Mouse (Mus musculus) heart, adult 2 months (tissue): ENCODE data around the gene Tst. TPM values are rescaled to one million over a fixed set of nuclear protein-coding genes. Genes with fewer than 3 reads are reported as not detected.
A peak's percentile ranks its signal among the peaks of the same experiment; 100 is the strongest.

Source experiments
- DNase-seq, 2 experiments: peaks; one replicate each; pipeline ENCODE4 v3.0.0; 2021
- H3K27ac ChIP-seq: fragments of 200-600 bp; 2 replicates; pipeline ENCODE4 v1.8.1; 2022
- H3K27me3 ChIP-seq: fragments of 200-500 bp; 2 replicates; pipeline ENCODE4 v1.6.1; 2012; ENCODE audit warnings: mild to moderate bottlenecking, low read length, inconsistent platforms, mixed read lengths; ENCODE audit not compliant: control insufficient read depth, insufficient read depth
- H3K36me3 ChIP-seq: fragments of 200-500 bp; 2 replicates; pipeline ENCODE4 v1.6.1; 2012; ENCODE audit warnings: low read length, inconsistent platforms; ENCODE audit not compliant: control insufficient read depth, insufficient read depth
- H3K4me1 ChIP-seq: fragments of 200-500 bp; 2 replicates; pipeline ENCODE4 v1.6.1; 2011; ENCODE audit warnings: low read length; ENCODE audit not compliant: control insufficient read depth, insufficient read depth
- H3K4me3 ChIP-seq: fragments of 200-600 bp; 2 replicates; pipeline ENCODE4 v1.8.1; 2022
- H3K79me2 ChIP-seq: fragments of 200-500 bp; replicated peaks from 2 replicates; pipeline ENCODE4 v1.6.1; 2012; ENCODE audit warnings: mild to moderate bottlenecking, inconsistent platforms, low read length, moderate library complexity, mixed read lengths; ENCODE audit not compliant: control insufficient read depth, insufficient read depth
- H3K9ac ChIP-seq: fragments of 200-500 bp; 2 replicates; pipeline ENCODE4 v1.6.1; 2012; ENCODE audit warnings: low read depth, mild to moderate bottlenecking, control low read depth, inconsistent platforms, low read length, mixed read lengths
- CTCF ChIP-seq: fragments of 200-600 bp; IDR thresholded peaks from 2 replicates; pipeline ENCODE4 v1.8.1; 2022; ENCODE audit warnings: antibody characterized with exemption, mild to moderate bottlenecking, moderate library complexity
- EP300 ChIP-seq: fragments of 200-500 bp; IDR thresholded peaks from 2 replicates; pipeline ENCODE4 v1.6.1; 2011; ENCODE audit warnings: low read depth, low read length, control low read depth; ENCODE audit not compliant: insufficient read depth
- POLR2A ChIP-seq: fragments of 200-500 bp; IDR thresholded peaks from 2 replicates; pipeline ENCODE4 v1.6.1; 2011; ENCODE audit warnings: mild to moderate bottlenecking, low read depth, low read length, control low read depth; ENCODE audit not compliant: insufficient read depth
- WGBS: fragments of 180-500 bp; shearing (Covaris S2); methylation state at CpG from one replicate; pipeline ENCODE4 v1.1.7; 2018; 5-methylcytosine and 5-hydroxymethylcytosine counted together
- intact Hi-C: fragments of 180-260 bp; cut with DNase I; formaldehyde crosslinking; loops from one replicate; pipeline ENCODE4 v1.15.1; 2025
- polyA plus RNA-seq: library from polyadenylated mRNA; depleted of rRNA; stranded (reverse); fragments of >200 nt; gene quantifications from 2 replicates; pipeline ENCODE4 v1.2.3, GENCODE M21; 2012
- total RNA-seq, 2 experiments: library from RNA; stranded (reverse); gene quantifications; 2 replicates each; pipeline ENCODE4 v1.2.3; 2021

Gene Tst
- total and polyA plus RNA-seq, 3 experiments = 19.1 to 41.7 (median 23.2) TPM

GRCm38 (mm10) chr15:78449131-78449530, 43.4 kb upstream of the Tst start:
- Histone ChIP-seq H3K36me3 (no peaks in the 10 kb centered on the region), H3K79me2 (no peaks in the 10 kb centered on the region), H3K4me1 (peaks cover 10% of the 10 kb centered on the region), H3K27me3 (no peaks in the 10 kb centered on the region), H3K27ac (peak overlapping the region; percentile 43), H3K4me3 (no peak overlapping the region), H3K9ac (no peak overlapping the region)
- DNase-seq = no peak
- TF ChIP-seq POLR2A = no peak
- TF ChIP-seq EP300 = no peak
- TF ChIP-seq CTCF = no peak
- WGBS = 49% methylated on average over 6 of the region's 6 CpGs
- intact Hi-C loops = loop anchor here (2.0 kb wide), 1 partner anchor 62 kb away; no protein-coding TSS in a partner anchor

- Histone ChIP-seq H3K36me3 (no peaks in the 10 kb centered on the region), H3K9ac (peak overlapping the region; percentile 59; the same call in 1 of the 2 replicates), H3K4me1 (peaks cover 10% of the 10 kb centered on the region), H3K27ac (peak overlapping the region; percentile 90), H3K79me2 (no peaks in the 10 kb centered on the region), H3K27me3 (no peaks in the 10 kb centered on the region), H3K4me3 (peak overlapping the region; percentile 50)
- intact Hi-C loops = loop anchor here (1.0 to 2.0 kb wide), 3 partner anchors 63 to 134 kb away; no protein-coding TSS in a partner anchor
- under 1% methylated on average over 22 of the region's 22 CpGs for WGBS
- peak; percentile 90 to 97 for DNase-seq
- TF ChIP-seq CTCF (peak; percentile 87), POLR2A (0 out of 2 replicates have a peak, but pooled peaks have one; percentile 12), EP300 (peak; percentile 47; the same call in 1 of the 2 replicates)
Observed at GRCm38 (mm10) chr15:78447746-78448535, 42.2 kb upstream of the Tst start.

- H3K9ac ChIP-seq = no peak overlapping the region
- intact Hi-C loops = loop anchor here (1.0 kb wide), 1 partner anchor 135 kb away; no protein-coding TSS in a partner anchor
- H3K27ac ChIP-seq = peak overlapping the region; percentile 17; the same call in 1 of the 2 replicates
- no peaks in the 10 kb centered on the region for H3K27me3 ChIP-seq
- WGBS = 44% methylated on average over 7 of the region's 7 CpGs
- no peak for TF ChIP-seq EP300
- TF ChIP-seq CTCF = no peak
- TF ChIP-seq POLR2A = no peak
- H3K79me2 ChIP-seq = no peaks in the 10 kb centered on the region
- no peak overlapping the region for H3K4me3 ChIP-seq
- H3K36me3 ChIP-seq = no peaks in the 10 kb centered on the region
- DNase-seq = peak in 1 of 2 experiments; percentile 41
- peaks cover 10% of the 10 kb centered on the region for H3K4me1 ChIP-seq
Observed at GRCm38 (mm10) chr15:78447121-78447520, 41.4 kb upstream of the Tst start.

- intact Hi-C loops = no loop called here
- H3K4me1 ChIP-seq = peaks cover 3% of the 10 kb centered on the region; the same call in 1 of the 2 replicates
- TF ChIP-seq CTCF (no peak), POLR2A (no peak), EP300 (no peak)
- H3K79me2 ChIP-seq = no peaks in the 10 kb centered on the region
- 43% methylated on average over 6 of the region's 6 CpGs for WGBS
- no peak overlapping the region for H3K27ac ChIP-seq
- no peaks in the 10 kb centered on the region for H3K36me3 ChIP-seq
- no peak overlapping the region for H3K4me3 ChIP-seq
- no peaks in the 10 kb centered on the region for H3K27me3 ChIP-seq
- no peak overlapping the region for H3K9ac ChIP-seq
- no peak for DNase-seq
Observed at GRCm38 (mm10) chr15:78443857-78444256, 38.1 kb upstream of the Tst start.

- H3K4me1 ChIP-seq = peaks cover 2% of the 10 kb centered on the region
- no peak overlapping the region for H3K4me3 ChIP-seq
- no peaks in the 10 kb centered on the region for H3K36me3 ChIP-seq
- no peaks in the 10 kb centered on the region for H3K79me2 ChIP-seq
- WGBS = 92% methylated on average over 19 of the region's 19 CpGs
- DNase-seq = peak in 1 of 2 experiments; percentile 3
- intact Hi-C loops = no loop called here
- H3K27me3 ChIP-seq = no peaks in the 10 kb centered on the region
- TF ChIP-seq POLR2A = no peak
- TF ChIP-seq CTCF = no peak
- TF ChIP-seq EP300 = no peak
- no peak overlapping the region for H3K9ac ChIP-seq
- H3K27ac ChIP-seq = no peak overlapping the region
Observed at GRCm38 (mm10) chr15:78442231-78442630, 36.5 kb upstream of the Tst start.

- no peak overlapping the region for H3K9ac ChIP-seq
- no peak for TF ChIP-seq CTCF
- no peak for TF ChIP-seq EP300
- no peak for TF ChIP-seq POLR2A
Observed at GRCm38 (mm10) chr15:78438973-78439372, 33.3 kb upstream of the Tst start.

More at GRCm38 (mm10) chr15:78438973-78439372, 33.3 kb upstream of the Tst start:
- no peak overlapping the region for H3K27ac ChIP-seq
- 84% methylated on average over 9 of the region's 9 CpGs for WGBS
- intact Hi-C loops = no loop called here
- DNase-seq = no peak
- no peaks in the 10 kb centered on the region for H3K36me3 ChIP-seq
- H3K4me3 ChIP-seq = no peak overlapping the region
- no peaks in the 10 kb centered on the region for H3K27me3 ChIP-seq
- H3K4me1 ChIP-seq = peaks cover 3% of the 10 kb centered on the region
- H3K79me2 ChIP-seq = no peaks in the 10 kb centered on the region
